Mouse (Mus musculus): ENCODE measurements around the gene Chic2. TPM values are rescaled to one million over a fixed set of nuclear protein-coding genes. Genes with fewer than 3 reads are reported as not detected.
A peak's percentile ranks its signal among the peaks of the same experiment; 100 is the strongest.

The Chic2 gene
- polyA plus RNA-seq, 1 experiment from 2014 or later, result 26.9 TPM

DNA sequence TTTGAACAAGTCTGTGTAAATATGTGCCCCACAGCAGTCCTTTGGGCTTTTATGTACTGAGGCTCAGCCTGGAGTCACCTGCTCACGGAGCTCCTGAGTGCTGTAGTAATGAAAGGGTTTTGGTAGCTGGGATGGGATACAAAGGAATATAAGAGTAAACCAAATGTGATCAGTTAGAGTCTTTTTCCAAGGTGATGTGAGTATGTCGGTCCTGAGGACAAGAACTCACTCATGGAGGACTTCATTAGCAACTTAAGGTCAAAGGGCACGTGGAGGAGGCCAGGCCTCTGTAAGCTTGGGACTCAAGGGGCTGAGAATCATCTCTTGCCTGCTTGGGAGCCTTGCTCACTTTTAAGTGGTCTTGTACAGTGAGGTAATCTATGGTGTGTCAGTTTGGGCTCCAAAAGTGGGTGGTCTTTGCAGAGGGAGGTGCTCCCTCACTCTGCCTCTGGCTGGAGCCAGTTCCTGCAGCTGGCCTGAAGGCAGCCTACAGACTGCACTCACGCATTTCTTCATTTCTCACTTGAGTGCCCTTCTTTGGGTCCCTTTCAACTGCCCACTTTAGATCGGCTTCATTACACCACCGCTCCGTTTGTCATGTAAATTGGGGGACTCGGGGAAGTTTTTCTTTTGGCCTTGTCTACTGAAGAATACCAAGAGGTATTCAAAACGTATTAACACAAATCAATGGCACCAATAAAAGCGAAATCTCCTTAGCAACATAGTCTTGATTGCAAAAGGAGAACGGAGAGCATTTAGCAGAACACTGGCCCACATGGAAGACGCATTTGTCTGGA, 45.7 kb downstream of the Chic2 start:
- H3K27ac ChIP-seq (ENCODE audit: low read length), result no peak overlapping the region
- WGBS, result 6% methylated on average over 12 of the region's 12 CpGs
- no peak overlapping the region for H3K4me2 ChIP-seq (ENCODE audit: low read length)
- H3K36me3 ChIP-seq (ENCODE audit: control insufficient read depth, insufficient read depth), result peaks cover 6% of the 10 kb centered on the region
- peak; percentile 88 for ATAC-seq
- H3K4me1 ChIP-seq (replicated peaks; ENCODE audit: control insufficient read depth, insufficient read depth, low read length), result peaks cover 20% of the 10 kb centered on the region
- no peaks in the 10 kb centered on the region for H3K9me3 ChIP-seq (ENCODE audit: control insufficient read depth, low read length)
- H3K27me3 ChIP-seq (replicated peaks; ENCODE audit: control insufficient read depth, insufficient read depth, low read length), result peaks cover 3% of the 10 kb centered on the region; the same call in 1 of the 2 replicates
- no peak overlapping the region for H3K4me3 ChIP-seq (replicated peaks; ENCODE audit: low read length)
- H3K9ac ChIP-seq (replicated peaks; ENCODE audit: low read depth, low read length), result no peak overlapping the region

- peaks cover 10% of the 10 kb centered on the region for H3K9me3 ChIP-seq (ENCODE audit: control insufficient read depth, low read length)
- 0 out of 2 replicates have a peak, but pooled peaks cover 3% of the 10 kb centered on the region for H3K27me3 ChIP-seq (replicated peaks; ENCODE audit: control insufficient read depth, insufficient read depth, low read length)
- peak overlapping the region; percentile 35 for H3K27ac ChIP-seq (ENCODE audit: low read length)
- WGBS, result 6% methylated on average over 8 of the region's 8 CpGs
- H3K4me2 ChIP-seq (ENCODE audit: low read length), result peak overlapping the region; percentile 13; the same call in 1 of the 2 replicates
- no peak overlapping the region for H3K9ac ChIP-seq (replicated peaks; ENCODE audit: low read depth, low read length)
- peaks cover 20% of the 10 kb centered on the region for H3K4me1 ChIP-seq (replicated peaks; ENCODE audit: control insufficient read depth, insufficient read depth, low read length)
- no peak overlapping the region for H3K4me3 ChIP-seq (replicated peaks; ENCODE audit: low read length)
- peak; percentile 83 for ATAC-seq
- H3K36me3 ChIP-seq (ENCODE audit: control insufficient read depth, insufficient read depth), result no peaks in the 10 kb centered on the region; the same call in 1 of the 2 replicates
Measured at GRCm38 (mm10) chr5:74994947-74995346, 49.6 kb downstream of the Chic2 start.

DNA sequence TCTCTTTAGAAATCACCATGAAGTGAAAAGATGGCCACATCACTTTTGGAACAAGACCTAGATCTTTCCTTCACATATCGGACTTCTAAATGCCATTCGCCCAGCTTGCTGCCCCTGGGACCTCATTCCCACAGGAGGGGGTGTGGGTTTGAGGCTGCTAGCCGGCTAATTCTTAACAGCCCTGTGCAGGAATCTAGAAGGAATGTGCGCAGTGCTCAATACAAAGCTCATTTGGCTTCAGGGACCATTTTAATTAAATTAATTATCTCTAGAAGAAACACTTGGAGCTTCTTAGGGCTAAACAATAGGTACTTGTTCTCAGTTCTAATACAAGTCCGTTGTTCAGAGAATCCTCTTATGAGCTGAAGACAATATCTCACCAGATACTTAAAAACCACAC, 60.5 kb downstream of the Chic2 start:
- 9% methylated on average over 5 of the region's 5 CpGs for WGBS
- Histone ChIP-seq H3K4me2 (ENCODE audit: low read length) (no peak overlapping the region), H3K9me3 (ENCODE audit: control insufficient read depth, low read length) (0 out of 2 replicates have a peak, but pooled peaks cover 2% of the 10 kb centered on the region), H3K9ac (replicated peaks; ENCODE audit: low read depth, low read length) (no peak overlapping the region), H3K4me1 (replicated peaks; ENCODE audit: control insufficient read depth, insufficient read depth, low read length) (peaks cover 17% of the 10 kb centered on the region), H3K4me3 (replicated peaks; ENCODE audit: low read length) (no peak overlapping the region), H3K36me3 (ENCODE audit: control insufficient read depth, insufficient read depth) (no peaks in the 10 kb centered on the region), H3K27me3 (replicated peaks; ENCODE audit: control insufficient read depth, insufficient read depth, low read length) (peaks cover 20% of the 10 kb centered on the region), H3K27ac (ENCODE audit: low read length) (no peak overlapping the region)
- ATAC-seq, result no peak

DNA sequence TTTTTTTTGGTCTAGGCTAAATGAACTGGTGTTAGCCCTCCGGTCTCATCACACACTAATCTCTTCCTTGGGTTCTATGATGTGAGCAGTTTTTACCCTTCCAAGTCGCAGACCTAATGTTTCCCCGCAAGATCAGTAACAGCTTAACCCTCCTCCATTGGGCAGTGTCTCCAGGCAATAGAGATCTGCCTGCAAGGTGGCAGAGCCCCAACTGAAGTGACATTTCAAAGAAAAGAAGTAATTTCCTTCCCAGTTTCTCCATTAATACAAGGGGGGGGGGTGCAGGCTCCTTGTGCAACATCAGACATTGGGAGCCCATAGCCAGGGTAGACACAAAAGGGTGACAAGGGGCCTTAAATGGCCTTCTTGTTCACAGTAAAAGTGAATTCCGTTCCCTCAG, 64.0 kb downstream of the Chic2 start:
- no peak overlapping the region for H3K9ac ChIP-seq (replicated peaks; ENCODE audit: low read depth, low read length)
- H3K36me3 ChIP-seq (ENCODE audit: control insufficient read depth, insufficient read depth), result no peaks in the 10 kb centered on the region
- no peaks in the 10 kb centered on the region for H3K9me3 ChIP-seq (ENCODE audit: control insufficient read depth, low read length)
- no peak overlapping the region for H3K4me3 ChIP-seq (replicated peaks; ENCODE audit: low read length)
- no peak overlapping the region for H3K4me2 ChIP-seq (ENCODE audit: low read length)
- ATAC-seq, result 0 out of 2 replicates have a peak, but pooled peaks have one; percentile 37
- peaks cover 17% of the 10 kb centered on the region for H3K4me1 ChIP-seq (replicated peaks; ENCODE audit: control insufficient read depth, insufficient read depth, low read length)
- H3K27ac ChIP-seq (ENCODE audit: low read length), result no peak overlapping the region
- H3K27me3 ChIP-seq (replicated peaks; ENCODE audit: control insufficient read depth, insufficient read depth, low read length), result peaks cover 25% of the 10 kb centered on the region
- WGBS, result 22% methylated on average over 4 of the region's 4 CpGs

DNA sequence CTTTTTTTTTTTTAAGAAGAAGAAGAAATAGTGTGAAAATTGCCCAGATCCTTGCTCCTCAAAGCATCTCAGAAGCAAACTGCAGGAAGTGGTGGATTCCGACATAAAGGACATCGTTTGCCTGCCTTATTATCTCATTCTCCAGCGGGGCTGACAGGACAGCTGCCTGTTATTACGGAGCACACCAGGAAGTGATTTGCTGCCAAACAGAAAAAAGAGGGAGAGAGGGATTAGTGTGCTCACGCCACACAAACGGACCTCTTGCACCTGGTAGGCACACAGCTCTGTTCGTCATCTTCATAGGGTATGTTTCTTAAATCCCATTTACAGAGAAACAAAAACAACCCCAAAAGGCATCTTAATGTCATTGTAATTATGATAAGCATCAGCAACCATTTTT, 64.4 kb downstream of the Chic2 start:
- Histone ChIP-seq H3K27ac (ENCODE audit: low read length) (no peak overlapping the region), H3K4me3 (replicated peaks; ENCODE audit: low read length) (no peak overlapping the region), H3K36me3 (ENCODE audit: control insufficient read depth, insufficient read depth) (no peaks in the 10 kb centered on the region), H3K4me1 (replicated peaks; ENCODE audit: control insufficient read depth, insufficient read depth, low read length) (peaks cover 17% of the 10 kb centered on the region), H3K27me3 (replicated peaks; ENCODE audit: control insufficient read depth, insufficient read depth, low read length) (peaks cover 25% of the 10 kb centered on the region), H3K4me2 (ENCODE audit: low read length) (no peak overlapping the region), H3K9ac (replicated peaks; ENCODE audit: low read depth, low read length) (no peak overlapping the region), H3K9me3 (ENCODE audit: control insufficient read depth, low read length) (no peaks in the 10 kb centered on the region)
- WGBS, result 2% methylated on average over 7 of the region's 7 CpGs
- ATAC-seq, result 0 out of 2 replicates have a peak, but pooled peaks have one; percentile 38

DNA sequence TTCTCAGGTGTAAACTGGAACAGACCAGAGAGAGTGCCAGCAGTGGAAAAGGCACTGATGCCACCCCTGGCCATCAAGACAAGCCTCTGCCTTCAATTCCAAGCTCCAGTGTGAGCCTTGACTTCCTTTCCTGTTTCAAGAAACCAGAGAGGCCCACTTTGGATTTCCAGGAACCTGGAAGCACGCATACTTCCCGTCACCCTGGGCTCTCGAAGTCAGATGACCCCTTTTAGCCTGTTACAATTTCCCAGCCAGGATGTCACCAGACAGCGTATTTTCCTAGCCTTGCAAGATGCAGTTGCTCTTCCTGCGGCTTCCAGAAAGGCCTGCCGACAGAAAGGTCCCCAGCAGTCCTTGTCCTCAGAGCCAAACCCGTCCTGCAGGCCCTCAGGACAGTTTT, 65.0 kb downstream of the Chic2 start:
- Histone ChIP-seq H3K4me1 (replicated peaks; ENCODE audit: control insufficient read depth, insufficient read depth, low read length) (peaks cover 20% of the 10 kb centered on the region), H3K9me3 (ENCODE audit: control insufficient read depth, low read length) (no peaks in the 10 kb centered on the region), H3K4me3 (replicated peaks; ENCODE audit: low read length) (no peak overlapping the region), H3K4me2 (ENCODE audit: low read length) (no peak overlapping the region), H3K27ac (ENCODE audit: low read length) (no peak overlapping the region), H3K27me3 (replicated peaks; ENCODE audit: control insufficient read depth, insufficient read depth, low read length) (peaks cover 25% of the 10 kb centered on the region), H3K36me3 (ENCODE audit: control insufficient read depth, insufficient read depth) (no peaks in the 10 kb centered on the region), H3K9ac (replicated peaks; ENCODE audit: low read depth, low read length) (no peak overlapping the region)
- no peak for ATAC-seq
- 28% methylated on average over 7 of the region's 7 CpGs for WGBS

- Histone ChIP-seq H3K4me2 (ENCODE audit: low read length) (no peak overlapping the region), H3K36me3 (ENCODE audit: control insufficient read depth, insufficient read depth) (no peaks in the 10 kb centered on the region), H3K27ac (ENCODE audit: low read length) (no peak overlapping the region), H3K9me3 (ENCODE audit: control insufficient read depth, low read length) (no peaks in the 10 kb centered on the region), H3K4me1 (replicated peaks; ENCODE audit: control insufficient read depth, insufficient read depth, low read length) (peaks cover 11% of the 10 kb centered on the region), H3K9ac (replicated peaks; ENCODE audit: low read depth, low read length) (no peak overlapping the region), H3K27me3 (replicated peaks; ENCODE audit: control insufficient read depth, insufficient read depth, low read length) (peaks cover 12% of the 10 kb centered on the region), H3K4me3 (replicated peaks; ENCODE audit: low read length) (no peak overlapping the region)
- WGBS, result 90% methylated on average over 7 of the region's 7 CpGs
- ATAC-seq, result no peak
Measured at GRCm38 (mm10) chr5:74975507-74975906, 69.1 kb downstream of the Chic2 start.

GRCm38 (mm10) chr5:74974726-74975411, 69.7 kb downstream of the Chic2 start:
- peaks cover 12% of the 10 kb centered on the region for H3K27me3 ChIP-seq (replicated peaks; ENCODE audit: control insufficient read depth, insufficient read depth, low read length)
- WGBS, result 50% methylated on average over 12 of the region's 12 CpGs
- peak; percentile 66 for ATAC-seq

DNA sequence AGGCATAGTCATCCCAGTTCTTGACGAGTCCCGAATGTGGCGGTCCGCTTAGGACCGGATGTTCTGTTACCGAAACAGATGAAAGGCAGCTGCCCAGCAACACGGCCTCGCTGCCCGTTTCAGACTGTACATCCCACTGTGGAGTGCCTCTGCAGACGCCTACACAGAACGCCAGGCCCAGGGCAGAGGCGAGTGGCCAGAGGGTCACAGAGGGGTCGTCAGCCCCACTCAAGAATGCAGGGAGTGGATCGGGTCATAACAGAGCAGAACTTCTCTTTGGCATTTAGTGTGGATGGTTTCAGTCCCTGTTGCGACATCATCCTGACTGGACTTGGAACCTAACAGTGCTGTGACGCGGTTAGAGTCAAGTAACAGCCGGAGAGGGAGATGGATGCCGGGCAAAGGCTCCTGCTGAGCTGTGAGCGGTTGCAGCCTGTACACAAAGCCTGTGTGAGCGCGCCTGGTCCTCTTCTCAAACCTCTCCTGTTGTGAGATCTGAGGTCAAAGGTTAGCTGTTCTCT, 70.5 kb downstream of the Chic2 start:
- no peak overlapping the region for H3K4me3 ChIP-seq (replicated peaks; ENCODE audit: low read length)
- H3K4me2 ChIP-seq (ENCODE audit: low read length), result no peak overlapping the region
- no peak overlapping the region for H3K9ac ChIP-seq (replicated peaks; ENCODE audit: low read depth, low read length)
- no peaks in the 10 kb centered on the region for H3K9me3 ChIP-seq (ENCODE audit: control insufficient read depth, low read length)
- no peak for ATAC-seq
- H3K27me3 ChIP-seq (replicated peaks; ENCODE audit: control insufficient read depth, insufficient read depth, low read length), result peaks cover 8% of the 10 kb centered on the region
- peaks cover 3% of the 10 kb centered on the region; the same call in 1 of the 2 replicates for H3K4me1 ChIP-seq (replicated peaks; ENCODE audit: control insufficient read depth, insufficient read depth, low read length)
- no peak overlapping the region for H3K27ac ChIP-seq (ENCODE audit: low read length)
- 64% methylated on average over 22 of the region's 22 CpGs for WGBS
- H3K36me3 ChIP-seq (ENCODE audit: control insufficient read depth, insufficient read depth), result no peaks in the 10 kb centered on the region

More at GRCm38 (mm10) chr5:74974726-74975411, 69.7 kb downstream of the Chic2 start:
- no peak overlapping the region for H3K4me2 ChIP-seq (ENCODE audit: low read length)
- H3K4me3 ChIP-seq (replicated peaks; ENCODE audit: low read length), result no peak overlapping the region
- peaks cover 6% of the 10 kb centered on the region for H3K4me1 ChIP-seq (replicated peaks; ENCODE audit: control insufficient read depth, insufficient read depth, low read length)
- no peaks in the 10 kb centered on the region for H3K36me3 ChIP-seq (ENCODE audit: control insufficient read depth, insufficient read depth)
- no peak overlapping the region for H3K27ac ChIP-seq (ENCODE audit: low read length)
- H3K9me3 ChIP-seq (ENCODE audit: control insufficient read depth, low read length), result no peaks in the 10 kb centered on the region
- H3K9ac ChIP-seq (replicated peaks; ENCODE audit: low read depth, low read length), result no peak overlapping the region
